Mouse (Mus musculus): ENCODE measurements around the gene Agbl4. TPM values are rescaled to one million over a fixed set of nuclear protein-coding genes. Genes with fewer than 3 reads are reported as not detected.
A peak's percentile ranks its signal among the peaks of the same experiment; 100 is the strongest.

The Agbl4 gene
- polyA plus RNA-seq, 1 experiment from 2014 or later: 0.30 TPM

- no peaks in the 10 kb centered on the region for H3K9me3 ChIP-seq
- H3K27me3 ChIP-seq (replicated peaks): no peaks in the 10 kb centered on the region
- 66% methylated on average over 2 of the region's 2 CpGs for WGBS
- H3K9ac ChIP-seq: no peak overlapping the region
- H3K4me3 ChIP-seq (replicated peaks): no peak overlapping the region
- H3K27ac ChIP-seq: no peak overlapping the region
- no peak overlapping the region for H3K4me2 ChIP-seq (replicated peaks)
- peak; percentile 71; the same call in 1 of the 2 replicates for ATAC-seq
- no peaks in the 10 kb centered on the region for H3K4me1 ChIP-seq (replicated peaks)
- H3K36me3 ChIP-seq: no peaks in the 10 kb centered on the region
Observed at GRCm38 (mm10) chr4:111530537-111530936, 1133.1 kb downstream of the Agbl4 start.

GRCm38 (mm10) chr4:111544684-111545083 lies 1147.2 kb downstream of the Agbl4 start:
- Histone ChIP-seq H3K4me1 (replicated peaks) (no peaks in the 10 kb centered on the region), H3K36me3 (no peaks in the 10 kb centered on the region), H3K9ac (no peak overlapping the region), H3K27ac (no peak overlapping the region), H3K4me2 (replicated peaks) (no peak overlapping the region), H3K27me3 (replicated peaks) (no peaks in the 10 kb centered on the region), H3K9me3 (no peaks in the 10 kb centered on the region), H3K4me3 (replicated peaks) (no peak overlapping the region)
- 79% methylated on average over 2 of the region's 2 CpGs for WGBS
- no peak for ATAC-seq

GRCm38 (mm10) chr4:111546009-111546408 lies 1148.5 kb downstream of the Agbl4 start:
- Histone ChIP-seq H3K9me3 (no peaks in the 10 kb centered on the region), H3K36me3 (no peaks in the 10 kb centered on the region), H3K27me3 (replicated peaks) (no peaks in the 10 kb centered on the region), H3K9ac (no peak overlapping the region), H3K4me1 (replicated peaks) (no peaks in the 10 kb centered on the region), H3K4me2 (replicated peaks) (no peak overlapping the region), H3K27ac (no peak overlapping the region), H3K4me3 (replicated peaks) (no peak overlapping the region)
- WGBS: 77% methylated on average over 7 of the region's 7 CpGs
- ATAC-seq: peak; percentile 47; the same call in 1 of the 2 replicates

GRCm38 (mm10) chr4:111555426-111555825 lies 1158.0 kb downstream of the Agbl4 start:
- H3K27me3 ChIP-seq (replicated peaks): no peaks in the 10 kb centered on the region
- no peak overlapping the region for H3K4me2 ChIP-seq (replicated peaks)
- no peaks in the 10 kb centered on the region for H3K4me1 ChIP-seq (replicated peaks)
- no peak overlapping the region for H3K9ac ChIP-seq
- no peak for ATAC-seq
- H3K27ac ChIP-seq: no peak overlapping the region
- H3K4me3 ChIP-seq (replicated peaks): no peak overlapping the region
- H3K9me3 ChIP-seq: no peaks in the 10 kb centered on the region
- 62% methylated on average over 2 of the region's 2 CpGs for WGBS
- no peaks in the 10 kb centered on the region for H3K36me3 ChIP-seq

GRCm38 (mm10) chr4:111577087-111577773 lies 1179.8 kb downstream of the Agbl4 start:
- ATAC-seq: no peak
- Histone ChIP-seq H3K36me3 (no peaks in the 10 kb centered on the region), H3K27me3 (replicated peaks) (no peaks in the 10 kb centered on the region), H3K27ac (no peak overlapping the region), H3K4me1 (replicated peaks) (no peaks in the 10 kb centered on the region), H3K4me2 (replicated peaks) (no peak overlapping the region), H3K9me3 (no peaks in the 10 kb centered on the region), H3K4me3 (replicated peaks) (no peak overlapping the region), H3K9ac (no peak overlapping the region)
- 88% methylated on average over 10 of the region's 10 CpGs for WGBS

GRCm38 (mm10) chr4:111579115-111579862 lies 1181.8 kb downstream of the Agbl4 start:
- 56% methylated on average over 4 of the region's 4 CpGs for WGBS
- Histone ChIP-seq H3K9me3 (no peaks in the 10 kb centered on the region), H3K4me2 (replicated peaks) (no peak overlapping the region), H3K27ac (no peak overlapping the region), H3K27me3 (replicated peaks) (no peaks in the 10 kb centered on the region), H3K4me1 (replicated peaks) (no peaks in the 10 kb centered on the region), H3K4me3 (replicated peaks) (no peak overlapping the region), H3K9ac (no peak overlapping the region), H3K36me3 (no peaks in the 10 kb centered on the region)
- peak; percentile 56; the same call in 1 of the 2 replicates for ATAC-seq

GRCm38 (mm10) chr4:111579863-111580224 lies 1182.4 kb downstream of the Agbl4 start:
- Histone ChIP-seq H3K4me3 (replicated peaks) (no peak overlapping the region), H3K36me3 (no peaks in the 10 kb centered on the region), H3K9ac (no peak overlapping the region), H3K27me3 (replicated peaks) (no peaks in the 10 kb centered on the region), H3K27ac (no peak overlapping the region), H3K9me3 (no peaks in the 10 kb centered on the region), H3K4me2 (replicated peaks) (no peak overlapping the region), H3K4me1 (replicated peaks) (no peaks in the 10 kb centered on the region)
- no peak for ATAC-seq
- WGBS: 31% methylated on average over 4 of the region's 4 CpGs

GRCm38 (mm10) chr4:111580239-111580638 lies 1182.8 kb downstream of the Agbl4 start:
- no peak overlapping the region for H3K4me2 ChIP-seq (replicated peaks)
- H3K9me3 ChIP-seq: no peaks in the 10 kb centered on the region
- no peaks in the 10 kb centered on the region for H3K36me3 ChIP-seq
- no peaks in the 10 kb centered on the region for H3K4me1 ChIP-seq (replicated peaks)
- ATAC-seq: no peak
- 93% methylated on average over 1 of the region's 1 CpGs for WGBS
- no peaks in the 10 kb centered on the region for H3K27me3 ChIP-seq (replicated peaks)
- no peak overlapping the region for H3K27ac ChIP-seq
- no peak overlapping the region for H3K4me3 ChIP-seq (replicated peaks)
- no peak overlapping the region for H3K9ac ChIP-seq

GRCm38 (mm10) chr4:111583562-111584237 lies 1186.2 kb downstream of the Agbl4 start:
- no peak overlapping the region for H3K4me2 ChIP-seq (replicated peaks)
- no peaks in the 10 kb centered on the region for H3K36me3 ChIP-seq
- no peaks in the 10 kb centered on the region for H3K9me3 ChIP-seq
- H3K27ac ChIP-seq: no peak overlapping the region
- 64% methylated on average over 10 of the region's 10 CpGs for WGBS
- no peaks in the 10 kb centered on the region for H3K27me3 ChIP-seq (replicated peaks)
- ATAC-seq: 0 out of 2 replicates have a peak, but pooled peaks have one; percentile 61
- no peak overlapping the region for H3K4me3 ChIP-seq (replicated peaks)
- H3K9ac ChIP-seq: no peak overlapping the region
- H3K4me1 ChIP-seq (replicated peaks): no peaks in the 10 kb centered on the region

GRCm38 (mm10) chr4:111584286-111584685 lies 1186.8 kb downstream of the Agbl4 start:
- Histone ChIP-seq H3K4me2 (replicated peaks) (no peak overlapping the region), H3K9ac (no peak overlapping the region), H3K36me3 (no peaks in the 10 kb centered on the region), H3K9me3 (no peaks in the 10 kb centered on the region), H3K4me1 (replicated peaks) (no peaks in the 10 kb centered on the region), H3K4me3 (replicated peaks) (no peak overlapping the region), H3K27ac (no peak overlapping the region), H3K27me3 (replicated peaks) (no peaks in the 10 kb centered on the region)
- WGBS: 71% methylated on average over 7 of the region's 7 CpGs
- ATAC-seq: no peak

- 57% methylated on average over 1 of the region's 1 CpGs for WGBS
- no peak overlapping the region for H3K4me3 ChIP-seq (replicated peaks)
Observed at GRCm38 (mm10) chr4:111588211-111588610, 1190.8 kb downstream of the Agbl4 start.

GRCm38 (mm10) chr4:111589467-111590170 lies 1192.2 kb downstream of the Agbl4 start:
- Histone ChIP-seq H3K4me2 (replicated peaks) (no peak overlapping the region), H3K27me3 (replicated peaks) (no peaks in the 10 kb centered on the region), H3K36me3 (no peaks in the 10 kb centered on the region), H3K9me3 (no peaks in the 10 kb centered on the region), H3K9ac (no peak overlapping the region), H3K4me3 (replicated peaks) (no peak overlapping the region), H3K4me1 (replicated peaks) (no peaks in the 10 kb centered on the region), H3K27ac (no peak overlapping the region)
- 83% methylated on average over 4 of the region's 4 CpGs for whole genome bisulfite sequencing
- no peak for ATAC-seq

More at GRCm38 (mm10) chr4:111588211-111588610, 1190.8 kb downstream of the Agbl4 start:
- H3K27ac ChIP-seq: no peak overlapping the region
- no peak for ATAC-seq
- H3K9ac ChIP-seq: no peak overlapping the region
- no peaks in the 10 kb centered on the region for H3K27me3 ChIP-seq (replicated peaks)
- H3K9me3 ChIP-seq: no peaks in the 10 kb centered on the region
- no peaks in the 10 kb centered on the region for H3K36me3 ChIP-seq
- no peak overlapping the region for H3K4me2 ChIP-seq (replicated peaks)
- H3K4me1 ChIP-seq (replicated peaks): no peaks in the 10 kb centered on the region
